Mouse (Mus musculus): ENCODE measurements around the gene Slc35d1.

DNA sequence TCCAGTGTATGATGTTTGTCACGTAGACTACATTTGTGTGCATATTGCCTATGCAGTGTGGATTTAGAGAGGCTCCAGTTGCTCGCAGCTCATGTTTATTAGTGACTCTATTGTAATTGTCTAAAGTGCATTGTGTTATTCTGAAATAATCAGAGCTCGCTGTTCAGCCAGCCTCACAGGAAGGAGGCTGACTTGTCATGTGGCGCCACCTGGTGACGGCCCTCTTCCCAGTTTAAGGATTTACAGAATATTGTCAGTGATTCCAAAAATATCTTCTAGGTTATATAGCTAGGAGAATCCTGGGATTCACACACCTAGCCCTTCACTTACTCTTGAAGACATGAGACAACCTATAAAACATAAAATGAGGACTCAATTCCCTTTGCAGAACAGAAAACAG lies 68.6 kb downstream of the Slc35d1 start:
- TF ChIP-seq GATA1 (IDR thresholded peaks at IDR 0.05; ENCODE audit: borderline replicate concordance, low read length) = no peak
- TF ChIP-seq FLI1 (IDR thresholded peaks at IDR 0.05; ENCODE audit: low read length) = no peak
